Mouse (Mus musculus) regulatory T cell (primary cell): ENCODE measurements around the gene Bean1.

Experiments used
- in situ Hi-C: fragments of 300-600 bp; cut with MboI, MseI; formaldehyde crosslinking; loops from one replicate; pipeline ENCODE4 v1.15.1; 2025; ENCODE audit warnings: high pct_unique_total_duplicates

Gene Bean1

GRCm38 (mm10) chr8:104170118-104171049 lies at the start of gene Bean1:
Bean1 (plus strand) TSS chr8:104170442.
- in situ Hi-C loops: no loop called here

GRCm38 (mm10) chr8:104121640-104122416 lies 48.4 kb upstream of the Bean1 start:
- in situ Hi-C loops: no loop called here

- in situ Hi-C loops: no loop called here
Measured at GRCm38 (mm10) chr8:104123080-104123657, 47.1 kb upstream of the Bean1 start.

GRCm38 (mm10) chr8:104124534-104124933 lies 45.7 kb upstream of the Bean1 start:
- in situ Hi-C loops: no loop called here

GRCm38 (mm10) chr8:104127160-104127883 lies 42.9 kb upstream of the Bean1 start:
- in situ Hi-C loops: no loop called here

GRCm38 (mm10) chr8:104130916-104131315 lies 39.3 kb upstream of the Bean1 start:
- in situ Hi-C loops: no loop called here

GRCm38 (mm10) chr8:104131414-104131975 lies 38.7 kb upstream of the Bean1 start:
- in situ Hi-C loops: no loop called here

- in situ Hi-C loops: no loop called here
Measured at GRCm38 (mm10) chr8:104134521-104134920, 35.7 kb upstream of the Bean1 start.

- in situ Hi-C loops: no loop called here
Measured at GRCm38 (mm10) chr8:104136277-104136676, 34.0 kb upstream of the Bean1 start.

GRCm38 (mm10) chr8:104137636-104138035 lies 32.6 kb upstream of the Bean1 start:
- in situ Hi-C loops: no loop called here

- in situ Hi-C loops: loop anchor here (5.0 kb wide), 1 partner anchor 77 kb away; no protein-coding TSS in a partner anchor
Measured at GRCm38 (mm10) chr8:104140611-104141010, 29.6 kb upstream of the Bean1 start.

- in situ Hi-C loops: loop anchor here (5.0 kb wide), 1 partner anchor 75 kb away; no protein-coding TSS in a partner anchor
Measured at GRCm38 (mm10) chr8:104142415-104142814, 27.8 kb upstream of the Bean1 start.

GRCm38 (mm10) chr8:104143379-104143778 lies 26.9 kb upstream of the Bean1 start:
- in situ Hi-C loops: loop anchor here (5.0 kb wide), 1 partner anchor 74 kb away; no protein-coding TSS in a partner anchor

GRCm38 (mm10) chr8:104144434-104145216 lies 25.6 kb upstream of the Bean1 start:
- in situ Hi-C loops: loop anchor here (5.0 kb wide), 1 partner anchor 73 kb away; no protein-coding TSS in a partner anchor

GRCm38 (mm10) chr8:104145981-104146689 lies 24.1 kb upstream of the Bean1 start:
- in situ Hi-C loops: no loop called here

- in situ Hi-C loops: no loop called here
Measured at GRCm38 (mm10) chr8:104146717-104147494, 23.3 kb upstream of the Bean1 start.

GRCm38 (mm10) chr8:104147947-104148346 lies 22.3 kb upstream of the Bean1 start:
- in situ Hi-C loops: no loop called here

GRCm38 (mm10) chr8:104160731-104161130 lies 9.5 kb upstream of the Bean1 start:
- in situ Hi-C loops: no loop called here

GRCm38 (mm10) chr8:104169461-104169860 lies 781 bp upstream of the Bean1 start:
- in situ Hi-C loops: no loop called here
